Mouse (Mus musculus) intestine, embryonic 15.5 days (tissue): ENCODE measurements around the gene Cnp. TPM values are rescaled to one million over a fixed set of nuclear protein-coding genes. Genes with fewer than 3 reads are reported as not detected.
A peak's percentile ranks its signal among the peaks of the same experiment; 100 is the strongest.
"Not testable (repeated sequence)": the region's sequence is repeated elsewhere in the genome, so short reads cannot be mapped to it uniquely, and the experiment has no call there.

Experiments
- ATAC-seq: fragments of 200-750 bp; cut with Nextera tagmentation; 2 replicates; pipeline ENCODE4 v1.8.0; 2017; ENCODE audit warnings: moderate TSS enrichment, moderate library complexity
- H3K27ac ChIP-seq: fragments of 300-500 bp; sonication (generic); 2 replicates; pipeline ENCODE4 v1.5.1; 2015; ENCODE audit warnings: mild to moderate bottlenecking, inconsistent platforms
- H3K27me3 ChIP-seq: fragments of 300-500 bp; sonication (generic); replicated peaks from 2 replicates; pipeline ENCODE4 v1.6.1; 2015; ENCODE audit warnings: inconsistent platforms
- H3K36me3 ChIP-seq: fragments of 300-500 bp; sonication (generic); 2 replicates; pipeline ENCODE4 v1.6.1; 2015; ENCODE audit warnings: inconsistent platforms
- H3K4me1 ChIP-seq: fragments of 300-500 bp; sonication (generic); replicated peaks from 2 replicates; pipeline ENCODE4 v1.6.1; 2015; ENCODE audit warnings: inconsistent platforms
- H3K4me2 ChIP-seq: fragments of 300-500 bp; sonication (generic); replicated peaks from 2 replicates; pipeline ENCODE4 v1.6.1; 2015; ENCODE audit warnings: mild to moderate bottlenecking, inconsistent platforms
- H3K4me3 ChIP-seq: fragments of 300-500 bp; sonication (generic); replicated peaks from 2 replicates; pipeline ENCODE4 v1.5.1; 2015; ENCODE audit warnings: inconsistent platforms
- H3K9ac ChIP-seq: fragments of 300-500 bp; sonication (generic); 2 replicates; pipeline ENCODE4 v1.6.1; 2015; ENCODE audit warnings: inconsistent platforms
- H3K9me3 ChIP-seq: fragments of 300-500 bp; sonication (generic); 2 replicates; pipeline ENCODE4 v1.6.1; 2016; ENCODE audit warnings: inconsistent platforms
- WGBS: fragments of 180-500 bp; shearing (Covaris S2); methylation state at CpG from one replicate; pipeline ENCODE4 v1.1.7; 2015; 5-methylcytosine and 5-hydroxymethylcytosine counted together
- polyA plus RNA-seq: library from polyadenylated mRNA; unstranded; fragments of >200 nt; fragmentation: Nextera tagmentation; extraction: Ambion mirVana; gene quantifications from 2 replicates; pipeline ENCODE4 v1.2.1, GENCODE M21; 2015

Cnp gene
- polyA plus RNA-seq, 1 experiment from 2014 or later: 32.1 TPM

- H3K27me3 ChIP-seq: no peaks in the 10 kb centered on the region
- no peak overlapping the region for H3K4me3 ChIP-seq
- H3K9me3 ChIP-seq: no peaks in the 10 kb centered on the region
- peaks cover 41% of the 10 kb centered on the region for H3K36me3 ChIP-seq
- H3K27ac ChIP-seq: no peak overlapping the region
- 0 out of 2 replicates have a peak, but pooled peaks cover 4% of the 10 kb centered on the region for H3K4me1 ChIP-seq
- H3K4me2 ChIP-seq: no peak overlapping the region
- H3K9ac ChIP-seq: no peak overlapping the region
- ATAC-seq: no peak
- 90% methylated on average over 9 of the region's 9 CpGs for WGBS
These were observed 4.6 kb downstream of the Cnp start for GRCm38 (mm10) chr11:100579116-100579799.

- no peak overlapping the region for H3K27ac ChIP-seq
- H3K9ac ChIP-seq: no peak overlapping the region
- no peak overlapping the region for H3K4me2 ChIP-seq
- WGBS: 88% methylated on average over 13 of the region's 13 CpGs
- no peak for ATAC-seq
- 0 out of 2 replicates have a peak, but pooled peaks cover 3% of the 10 kb centered on the region for H3K4me1 ChIP-seq
- H3K36me3 ChIP-seq: peaks cover 51% of the 10 kb centered on the region
- H3K4me3 ChIP-seq: no peak overlapping the region
- H3K27me3 ChIP-seq: no peaks in the 10 kb centered on the region
- no peaks in the 10 kb centered on the region for H3K9me3 ChIP-seq
These were observed 5.6 kb downstream of the Cnp start for GRCm38 (mm10) chr11:100580275-100580674.

GRCm38 (mm10) chr11:100581756-100582155, 7.1 kb downstream of the Cnp start:
- Histone ChIP-seq H3K9me3 (no peaks in the 10 kb centered on the region), H3K36me3 (peaks cover 64% of the 10 kb centered on the region), H3K4me1 (no peaks in the 10 kb centered on the region), H3K27me3 (no peaks in the 10 kb centered on the region), H3K27ac (no peak overlapping the region), H3K4me3 (no peak overlapping the region), H3K9ac (no peak overlapping the region), H3K4me2 (no peak overlapping the region)
- WGBS: 70% methylated on average over 4 of the region's 4 CpGs
- peak; percentile 46; the same call in 1 of the 2 replicates for ATAC-seq

- not testable (repeated sequence) for H3K4me3 ChIP-seq, H3K9me3 ChIP-seq, H3K9ac ChIP-seq, H3K27ac ChIP-seq, H3K4me1 ChIP-seq, H3K4me2 ChIP-seq, H3K27me3 ChIP-seq, ATAC-seq
- peaks cover 71% of the 10 kb centered on the region for H3K36me3 ChIP-seq
- 93% methylated on average over 1 of the region's 1 CpGs for WGBS
These were observed 7.7 kb downstream of the Cnp start for GRCm38 (mm10) chr11:100582413-100582812.

GRCm38 (mm10) chr11:100582836-100583235, 8.1 kb downstream of the Cnp start:
- no peak for ATAC-seq
- Histone ChIP-seq H3K4me1 (no peaks in the 10 kb centered on the region), H3K9me3 (no peaks in the 10 kb centered on the region), H3K4me2 (no peak overlapping the region), H3K36me3 (peaks cover 74% of the 10 kb centered on the region), H3K9ac (no peak overlapping the region), H3K4me3 (no peak overlapping the region), H3K27ac (no peak overlapping the region), H3K27me3 (no peaks in the 10 kb centered on the region)
- WGBS: 75% methylated on average over 2 of the region's 2 CpGs

- H3K27ac ChIP-seq: no peak overlapping the region
- peaks cover 72% of the 10 kb centered on the region for H3K36me3 ChIP-seq
- H3K4me1 ChIP-seq: no peaks in the 10 kb centered on the region
- ATAC-seq: no peak
- no peak overlapping the region for H3K4me2 ChIP-seq
- no peak overlapping the region for H3K9ac ChIP-seq
- H3K4me3 ChIP-seq: no peak overlapping the region
- 88% methylated on average over 7 of the region's 7 CpGs for WGBS
- no peaks in the 10 kb centered on the region for H3K27me3 ChIP-seq
- H3K9me3 ChIP-seq: no peaks in the 10 kb centered on the region
These were observed 9.9 kb downstream of the Cnp start for GRCm38 (mm10) chr11:100584561-100584961.

GRCm38 (mm10) chr11:100585148-100585547, 10.4 kb downstream of the Cnp start:
- Histone ChIP-seq H3K9me3 (no peaks in the 10 kb centered on the region), H3K4me3 (no peak overlapping the region), H3K4me1 (no peaks in the 10 kb centered on the region), H3K27ac (no peak overlapping the region), H3K36me3 (peaks cover 76% of the 10 kb centered on the region), H3K4me2 (no peak overlapping the region), H3K9ac (no peak overlapping the region), H3K27me3 (no peaks in the 10 kb centered on the region)
- WGBS: 96% methylated on average over 3 of the region's 3 CpGs
- ATAC-seq: no peak

- Histone ChIP-seq H3K4me3 (no peak overlapping the region), H3K27ac (no peak overlapping the region), H3K9ac (no peak overlapping the region), H3K4me2 (no peak overlapping the region), H3K9me3 (no peaks in the 10 kb centered on the region), H3K27me3 (no peaks in the 10 kb centered on the region), H3K4me1 (no peaks in the 10 kb centered on the region), H3K36me3 (peaks cover 75% of the 10 kb centered on the region)
- 96% methylated on average over 2 of the region's 2 CpGs for WGBS
- no peak for ATAC-seq
These were observed 13.8 kb downstream of the Cnp start for GRCm38 (mm10) chr11:100588462-100588861.

- no peak overlapping the region for H3K4me2 ChIP-seq
- H3K9me3 ChIP-seq: no peaks in the 10 kb centered on the region
- H3K4me1 ChIP-seq: no peaks in the 10 kb centered on the region
- no peak for ATAC-seq
- no peak overlapping the region for H3K4me3 ChIP-seq
- no peaks in the 10 kb centered on the region for H3K27me3 ChIP-seq
- WGBS: 92% methylated on average over 11 of the region's 11 CpGs
- peaks cover 47% of the 10 kb centered on the region for H3K36me3 ChIP-seq
- no peak overlapping the region for H3K27ac ChIP-seq
- H3K9ac ChIP-seq: no peak overlapping the region
These were observed 17.8 kb downstream of the Cnp start for GRCm38 (mm10) chr11:100592346-100593046.

- Histone ChIP-seq H3K4me2 (no peak overlapping the region), H3K27ac (no peak overlapping the region), H3K27me3 (no peaks in the 10 kb centered on the region), H3K4me1 (no peaks in the 10 kb centered on the region), H3K4me3 (no peak overlapping the region), H3K36me3 (peaks cover 56% of the 10 kb centered on the region), H3K9ac (no peak overlapping the region), H3K9me3 (no peaks in the 10 kb centered on the region)
- ATAC-seq: no peak
- WGBS: 77% methylated on average over 7 of the region's 7 CpGs
These were observed 19.9 kb downstream of the Cnp start for GRCm38 (mm10) chr11:100594608-100595007.

GRCm38 (mm10) chr11:100595533-100595932, 20.8 kb downstream of the Cnp start:
- no peak overlapping the region for H3K9ac ChIP-seq
- H3K4me2 ChIP-seq: no peak overlapping the region
- H3K4me3 ChIP-seq: no peak overlapping the region
- no peaks in the 10 kb centered on the region for H3K4me1 ChIP-seq
- no peaks in the 10 kb centered on the region for H3K27me3 ChIP-seq
- H3K27ac ChIP-seq: no peak overlapping the region
- no peak for ATAC-seq
- no peaks in the 10 kb centered on the region for H3K9me3 ChIP-seq
- 79% methylated on average over 4 of the region's 4 CpGs for WGBS
- H3K36me3 ChIP-seq: peaks cover 51% of the 10 kb centered on the region

GRCm38 (mm10) chr11:100598074-100598473, 23.4 kb downstream of the Cnp start:
- no peaks in the 10 kb centered on the region for H3K9me3 ChIP-seq
- H3K4me1 ChIP-seq: no peaks in the 10 kb centered on the region
- no peak overlapping the region for H3K9ac ChIP-seq
- no peak overlapping the region for H3K4me3 ChIP-seq
- no peaks in the 10 kb centered on the region for H3K27me3 ChIP-seq
- no peak for ATAC-seq
- H3K27ac ChIP-seq: no peak overlapping the region
- 78% methylated on average over 4 of the region's 4 CpGs for WGBS
- H3K36me3 ChIP-seq: peaks cover 33% of the 10 kb centered on the region
- H3K4me2 ChIP-seq: no peak overlapping the region

- Histone ChIP-seq H3K9ac (no peak overlapping the region), H3K36me3 (peaks cover 27% of the 10 kb centered on the region), H3K4me2 (no peak overlapping the region), H3K4me1 (0 out of 2 replicates have a peak, but pooled peaks cover 3% of the 10 kb centered on the region), H3K9me3 (no peaks in the 10 kb centered on the region), H3K27ac (no peak overlapping the region), H3K4me3 (no peak overlapping the region), H3K27me3 (no peaks in the 10 kb centered on the region)
- no peak for ATAC-seq
- WGBS: 97% methylated on average over 3 of the region's 3 CpGs
These were observed 26.7 kb downstream of the Cnp start for GRCm38 (mm10) chr11:100601372-100601771.
